Mouse (Mus musculus) embryo, embryonic 11.5 days (tissue): ENCODE data around the gene Flt3.
A peak's percentile ranks its signal among the peaks of the same experiment; 100 is the strongest.

Source experiments
- DNase-seq: peaks from one replicate; pipeline ENCODE4 v3.0.0-alpha.2; 2012; ENCODE audit warnings: low read depth, low spot score

Flt3 gene

DNA sequence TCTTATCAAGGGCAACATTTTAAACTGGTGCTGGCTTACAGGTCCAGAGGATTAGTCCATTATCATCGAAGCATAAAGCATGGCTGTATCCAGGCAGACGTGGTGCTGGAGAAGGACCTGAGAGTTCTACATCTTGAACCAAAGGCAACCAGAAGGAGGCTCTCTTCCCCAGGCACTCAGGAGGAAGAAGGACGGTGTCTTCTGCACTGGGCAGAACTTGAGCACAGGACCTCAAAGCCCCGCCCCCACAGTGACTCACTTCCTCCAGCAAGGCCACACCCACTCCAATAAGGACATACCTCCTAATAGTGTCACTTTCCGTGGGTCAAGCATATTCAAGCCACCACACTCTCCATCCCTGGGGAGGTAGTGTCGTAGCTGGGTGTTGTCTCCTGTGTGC lies 10.3 kb upstream of the Flt3 start:
- DNase-seq, result no peak

DNA sequence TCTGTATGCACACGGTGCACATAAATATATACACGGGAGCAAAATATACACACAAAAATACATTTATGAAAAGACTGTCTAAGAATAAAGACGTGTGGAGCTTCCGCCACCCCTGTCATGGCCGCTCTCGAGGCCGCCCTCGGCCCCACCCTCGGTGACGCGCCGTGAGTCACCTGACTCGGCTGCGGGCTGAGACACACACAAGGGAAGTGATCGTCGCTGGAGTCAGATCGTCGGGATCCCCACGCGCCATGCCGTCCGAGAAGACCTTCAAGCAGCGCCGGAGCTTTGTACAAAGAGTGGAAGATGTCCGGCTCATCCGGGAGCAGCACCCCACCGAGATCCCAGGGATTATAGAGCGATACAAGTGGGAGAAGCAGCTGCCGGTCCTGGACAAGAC lies 8.4 kb upstream of the Flt3 start:
- DNase-seq, result no peak

DNA sequence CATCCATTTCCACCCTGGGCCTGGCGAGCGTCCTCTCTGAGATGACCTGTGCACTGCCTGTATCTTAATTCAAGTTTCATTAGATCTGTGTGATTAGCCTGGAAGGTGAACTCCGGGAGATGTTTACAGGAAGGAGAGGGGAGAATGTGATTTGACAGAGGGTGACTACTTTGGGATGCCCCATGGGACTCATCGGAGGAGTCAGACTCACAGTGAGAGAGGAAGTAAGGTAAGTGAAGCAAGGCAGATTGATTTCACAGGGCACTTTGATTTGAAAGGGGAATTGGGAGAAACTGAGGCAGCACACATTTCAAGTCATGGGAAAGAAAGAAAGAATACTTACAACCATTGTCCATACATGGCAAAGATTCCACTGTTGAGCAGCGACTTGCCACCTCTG lies 5.8 kb upstream of the Flt3 start:
- DNase-seq, result no peak

DNA sequence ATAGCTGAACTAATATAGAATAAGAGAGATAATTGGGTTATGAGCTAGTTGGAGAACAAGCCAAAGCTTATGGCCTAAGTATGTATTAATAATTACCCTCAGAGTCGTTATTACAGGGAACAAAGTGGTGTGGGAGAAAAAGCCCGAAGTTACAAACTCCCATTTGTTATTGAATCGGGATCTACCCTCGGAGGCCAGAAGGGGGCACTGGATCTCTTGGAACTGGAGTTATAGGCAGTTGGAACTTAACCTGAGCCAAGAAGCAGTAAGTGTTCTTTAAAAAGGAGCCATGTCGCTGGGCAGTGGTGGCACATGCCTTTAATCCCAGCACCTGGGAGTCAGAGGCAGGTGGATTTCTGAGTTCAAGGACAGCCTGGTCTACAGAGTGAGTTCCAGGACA lies 2.2 kb upstream of the Flt3 start:
- no peak for DNase-seq

DNA sequence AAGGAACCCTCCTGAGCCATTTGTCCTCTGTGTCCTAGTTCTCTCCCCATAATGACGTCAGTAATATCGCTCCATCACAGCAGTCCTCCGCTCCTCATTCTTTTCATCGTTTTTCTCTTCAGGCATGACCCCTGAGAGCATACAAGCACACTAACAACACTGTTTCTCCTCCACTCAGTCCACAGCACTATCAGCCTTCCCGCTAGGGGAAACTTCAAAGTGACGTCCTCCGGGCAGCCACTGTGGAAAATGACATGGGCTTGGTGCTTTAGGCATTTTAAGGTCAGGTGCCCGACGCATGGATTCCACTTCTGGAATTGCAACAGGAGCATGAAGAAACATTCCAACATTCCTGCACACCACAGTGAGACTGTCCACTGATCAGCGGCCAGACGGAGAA lies 735 bp upstream of the Flt3 start:
- no peak for DNase-seq

DNA sequence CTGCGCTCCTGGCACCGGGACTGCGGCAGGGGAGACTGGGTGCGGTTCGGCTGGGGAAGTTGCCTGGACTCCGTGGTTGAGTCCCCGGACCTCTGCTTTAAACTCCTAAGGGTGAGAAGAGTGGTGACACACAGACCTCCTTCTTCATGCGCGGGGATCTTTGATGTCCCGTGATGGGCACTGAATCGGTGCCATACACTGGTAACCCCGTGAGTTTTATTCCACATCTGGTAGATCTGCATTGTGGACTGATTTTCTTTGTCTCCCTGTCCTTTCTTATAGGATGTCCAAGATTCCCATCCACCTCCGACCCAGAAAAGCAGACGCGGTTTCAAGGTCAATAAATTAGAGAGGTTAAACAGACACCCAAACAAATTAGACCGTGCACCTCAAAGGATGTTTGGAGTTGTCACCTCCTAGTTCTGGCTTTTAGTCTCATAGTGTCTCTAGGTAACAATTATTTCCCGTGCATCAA lies 253 bp upstream of the Flt3 start:
- no peak for DNase-seq

DNA sequence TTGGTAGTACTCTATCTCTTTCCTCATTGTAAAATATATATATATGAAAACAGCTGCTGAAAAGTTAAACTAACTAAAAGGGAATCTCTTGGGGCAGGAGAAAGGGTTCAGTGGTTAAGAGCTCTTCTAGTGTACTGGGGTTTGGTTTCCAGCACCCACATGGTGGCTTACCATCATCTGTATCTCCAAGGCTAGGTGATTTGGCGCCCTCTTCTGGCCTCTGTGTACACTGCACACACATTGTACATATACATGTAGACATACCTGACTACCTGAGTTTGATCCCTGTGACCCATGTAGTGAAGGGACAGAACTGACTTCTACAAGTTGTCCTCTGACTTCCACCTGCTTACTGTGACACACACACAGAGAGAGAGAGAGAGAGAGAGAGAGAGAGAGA lies 5.2 kb downstream of the Flt3 start:
- no peak for DNase-seq

DNA sequence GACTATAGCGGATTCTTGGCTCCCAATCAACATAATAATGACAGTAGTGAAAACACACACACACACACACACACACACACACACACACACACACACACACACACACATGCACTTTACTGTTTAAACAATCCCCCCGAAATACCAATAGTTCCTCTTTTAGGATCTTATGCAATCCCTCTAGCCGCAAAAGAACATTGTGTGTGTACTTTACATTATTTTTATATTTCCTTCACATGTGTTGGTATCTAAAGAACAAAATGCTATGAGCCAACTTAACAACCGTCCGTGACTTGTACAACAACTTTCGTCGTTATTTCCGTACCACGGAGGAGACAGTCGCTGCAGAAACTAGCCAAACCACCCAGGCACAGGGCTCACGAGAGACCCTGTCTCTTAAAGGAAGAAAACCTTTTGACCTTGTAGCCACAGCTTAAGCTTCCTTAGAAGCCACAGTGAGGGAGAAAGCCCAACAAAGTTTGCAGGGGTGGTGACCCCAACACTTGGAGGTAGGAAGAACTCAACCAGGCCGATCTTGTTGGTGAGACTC lies 7.5 kb downstream of the Flt3 start:
- no peak for DNase-seq

DNA sequence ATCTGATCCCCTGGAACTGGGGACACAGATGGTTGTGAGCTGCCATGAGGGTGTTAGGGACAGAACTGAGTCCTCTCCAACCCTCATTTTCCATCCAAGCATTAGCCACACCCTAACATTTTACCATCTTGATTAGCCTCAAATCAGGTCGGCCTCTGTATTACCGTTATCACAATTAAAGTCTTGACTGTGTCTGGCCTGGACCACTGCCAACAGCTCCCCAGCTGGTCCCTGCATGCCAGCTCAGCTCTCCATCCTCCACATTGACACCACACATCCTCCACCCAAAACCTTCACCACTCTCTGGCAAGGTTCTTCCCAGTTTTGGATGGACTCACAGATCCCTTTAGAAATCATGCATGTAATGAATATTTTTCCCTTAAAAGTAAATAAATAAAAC lies 9.5 kb downstream of the Flt3 start:
- no peak for DNase-seq

DNA sequence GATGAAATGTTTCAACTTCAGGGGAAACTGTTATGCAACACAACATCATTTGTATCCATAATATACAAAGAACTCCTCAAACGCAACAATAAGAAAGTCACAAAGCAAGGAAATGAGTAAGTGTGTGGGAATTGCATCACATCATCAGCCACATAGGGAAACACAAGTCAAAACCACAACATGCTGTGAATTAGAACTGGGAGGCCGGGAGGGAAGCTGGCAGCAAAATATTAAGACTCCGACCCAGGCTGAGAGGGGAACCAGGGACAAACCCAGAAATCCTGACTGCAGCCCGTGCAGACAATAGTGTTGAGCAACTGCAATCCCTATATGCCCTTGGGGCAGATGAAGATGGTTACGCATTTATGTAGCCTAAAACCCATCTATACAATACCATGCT lies 11.2 kb downstream of the Flt3 start:
- no peak for DNase-seq

DNA sequence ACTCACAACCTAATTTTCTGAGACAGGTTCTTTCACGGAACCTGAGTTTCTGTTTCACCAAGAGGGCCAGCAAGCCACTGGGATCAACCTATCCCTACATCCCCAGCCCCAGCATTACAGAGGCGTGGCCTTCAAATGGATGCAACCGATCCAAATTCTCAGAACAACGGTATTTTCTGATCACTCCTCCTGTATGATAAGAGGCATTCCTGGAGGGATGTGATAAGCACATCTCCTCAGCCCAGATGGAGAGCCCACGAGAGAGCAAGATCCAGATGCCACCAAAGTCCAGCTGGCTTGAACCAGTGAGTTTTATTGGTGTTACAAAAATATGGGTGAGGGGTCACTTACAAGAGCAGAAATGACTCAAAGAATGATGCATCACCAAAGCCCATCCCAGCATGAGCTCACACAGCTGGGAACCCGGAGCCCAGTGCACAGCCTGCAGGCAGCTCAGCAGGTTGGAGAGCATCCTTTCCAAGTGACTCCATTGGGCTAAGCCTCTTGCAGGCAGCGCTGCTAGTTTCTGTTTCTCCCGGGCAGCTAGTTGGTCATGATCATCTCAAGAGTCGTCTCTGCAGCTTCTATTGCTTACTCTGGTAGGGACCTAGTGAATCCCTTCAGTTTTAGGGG lies 11.8 kb downstream of the Flt3 start:
- no peak for DNase-seq

DNA sequence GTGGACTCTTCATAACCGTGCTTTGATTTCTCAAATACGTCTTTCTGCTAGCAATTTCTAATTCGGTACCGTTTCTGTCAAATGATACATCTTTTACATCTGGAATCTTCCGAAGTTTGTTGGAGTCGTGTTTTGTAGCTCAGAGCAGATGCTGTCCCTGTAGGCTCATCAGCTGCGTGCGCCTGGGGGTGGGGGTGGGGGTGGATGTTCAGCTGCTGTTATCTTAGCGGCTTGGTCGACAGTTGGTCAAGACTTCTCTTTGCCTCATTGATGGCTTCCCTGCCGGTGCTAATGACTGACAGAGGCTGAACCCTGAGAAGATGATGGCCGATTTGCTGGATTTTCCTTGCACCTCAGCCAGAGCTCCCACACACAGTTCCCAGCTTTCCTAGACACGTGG lies 13.4 kb downstream of the Flt3 start:
- no peak for DNase-seq

DNA sequence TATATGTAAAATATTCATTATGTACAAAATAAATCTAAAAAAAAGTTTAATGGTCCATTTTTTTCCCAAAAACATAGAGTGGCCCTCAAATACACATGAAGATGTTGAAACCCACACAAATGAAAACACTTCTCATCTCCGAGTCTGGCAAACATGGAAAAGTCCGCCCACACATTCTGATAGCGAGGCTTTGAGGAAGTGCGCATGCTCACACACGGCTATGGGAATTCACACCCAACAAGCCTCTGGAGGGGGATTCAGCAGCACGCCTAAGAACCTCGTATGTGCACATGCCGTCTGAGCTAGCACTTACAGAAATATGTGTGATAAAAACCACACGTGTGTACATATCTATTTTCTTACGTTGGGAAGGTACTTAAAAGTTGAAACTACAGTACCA lies 18.9 kb downstream of the Flt3 start:
- DNase-seq, result peak; percentile 51

DNA sequence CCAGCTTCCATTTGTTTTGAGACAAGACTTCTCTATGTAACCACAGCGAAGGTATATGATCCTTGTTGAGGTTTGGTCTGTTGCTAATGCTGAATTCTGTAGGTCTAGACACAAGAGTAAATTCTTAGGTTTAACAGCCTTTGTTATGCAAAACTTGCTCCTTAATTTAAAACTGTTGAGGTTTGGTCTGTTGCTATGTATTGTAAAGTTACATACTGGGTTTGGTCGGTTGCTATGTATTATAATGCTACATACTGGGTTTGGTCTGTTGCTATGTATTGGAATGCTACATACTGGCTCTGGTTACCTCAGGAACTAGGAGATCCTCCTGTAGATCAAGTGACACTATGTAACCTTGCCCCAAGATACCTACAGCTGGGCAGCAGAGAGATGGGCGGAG lies 20.8 kb downstream of the Flt3 start:
- no peak for DNase-seq

DNA sequence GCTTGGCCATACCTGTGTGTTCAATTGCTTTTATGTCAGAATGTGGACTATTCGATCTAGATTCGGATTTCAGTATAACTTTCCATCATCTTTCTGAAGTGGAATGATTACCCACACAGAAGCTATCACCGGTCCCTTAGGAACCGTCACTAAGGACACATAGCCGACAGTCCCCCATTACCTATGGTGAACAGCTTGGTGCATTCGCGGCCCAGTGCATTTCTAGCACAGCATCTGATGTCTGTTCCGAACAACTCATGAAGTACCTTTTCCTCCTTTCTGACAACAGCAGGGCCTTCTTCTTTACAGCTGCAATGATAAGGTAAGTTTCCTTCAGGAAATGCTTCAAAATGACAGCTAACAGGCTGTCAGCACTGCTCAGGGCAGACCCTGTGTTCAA lies 30.0 kb downstream of the Flt3 start:
- DNase-seq, result no peak

DNA sequence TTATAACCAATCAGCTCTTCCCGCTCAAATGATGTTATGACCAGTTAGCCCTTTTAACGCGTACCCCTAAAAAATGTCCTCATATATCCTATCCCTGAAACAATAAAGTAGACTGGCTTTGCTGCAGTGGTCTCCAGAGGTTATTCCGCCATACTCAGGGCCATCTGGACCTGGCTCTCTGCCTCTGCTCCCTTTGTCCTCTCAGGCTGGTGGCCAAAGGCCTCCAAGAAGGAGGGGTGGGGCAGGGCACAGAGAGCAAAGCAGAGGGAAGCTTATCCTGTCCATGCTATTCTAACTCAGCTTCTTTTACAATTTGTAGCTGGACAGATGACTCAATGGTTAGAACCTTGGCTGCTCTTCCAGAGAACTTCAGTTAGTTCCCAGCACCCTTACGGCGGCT lies 32.1 kb downstream of the Flt3 start:
- DNase-seq, result no peak

DNA sequence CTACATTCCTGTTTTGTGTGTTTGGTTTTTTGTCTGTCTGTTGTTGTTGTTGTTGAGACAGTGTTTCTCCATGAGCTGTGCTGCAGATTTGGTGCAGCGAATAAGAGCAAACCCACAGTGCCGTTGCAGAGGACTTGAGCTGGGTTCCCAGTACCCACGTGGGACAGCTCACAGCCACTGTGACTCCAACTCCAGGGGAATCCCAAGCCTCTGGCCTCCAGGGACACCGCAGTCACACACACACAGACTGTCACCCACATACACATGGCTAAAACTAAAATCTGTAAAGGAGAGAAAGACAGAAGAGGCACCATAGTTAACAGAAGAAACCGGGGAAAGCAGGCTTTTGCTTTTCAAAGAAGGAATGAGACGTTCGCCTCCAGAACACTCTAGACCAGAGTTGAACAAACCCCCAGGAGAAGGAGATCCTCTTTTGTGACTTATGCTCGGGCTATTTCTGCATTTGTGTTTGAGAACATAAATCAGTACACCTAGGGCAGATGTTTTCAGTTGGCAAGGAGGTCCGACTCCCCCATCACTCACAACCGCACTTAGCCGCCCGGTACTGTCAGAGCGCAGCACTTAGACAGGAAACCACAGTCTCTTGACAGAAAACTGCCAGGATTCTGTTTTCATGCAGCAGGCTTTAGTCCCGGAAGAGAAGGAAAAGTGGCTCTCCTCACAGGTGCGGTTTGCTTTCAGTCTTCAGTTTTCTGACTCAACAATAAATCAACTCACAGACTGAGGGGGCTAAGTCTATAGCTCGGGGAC lies 34.1 kb downstream of the Flt3 start:
- DNase-seq, result peak; percentile 9

DNA sequence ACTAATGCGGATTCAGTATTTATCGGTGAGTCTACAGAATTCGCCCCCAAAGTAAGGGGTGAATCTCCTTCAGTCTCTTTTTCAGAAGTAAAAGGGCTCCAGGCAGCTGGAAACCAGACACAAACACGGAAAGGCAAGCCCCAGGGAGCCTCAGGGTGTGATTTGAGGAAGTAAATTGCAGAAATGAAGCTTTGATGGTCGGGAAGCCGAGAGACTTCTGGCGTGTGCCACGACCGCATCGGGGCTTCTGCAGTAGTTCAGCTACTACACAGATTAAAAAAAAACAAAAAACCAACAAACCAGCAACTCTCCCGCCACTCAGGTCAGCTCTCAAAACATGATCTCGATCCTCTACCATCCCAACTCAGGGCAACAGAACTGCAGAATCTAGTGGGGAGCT lies 37.2 kb downstream of the Flt3 start:
- DNase-seq, result no peak

DNA sequence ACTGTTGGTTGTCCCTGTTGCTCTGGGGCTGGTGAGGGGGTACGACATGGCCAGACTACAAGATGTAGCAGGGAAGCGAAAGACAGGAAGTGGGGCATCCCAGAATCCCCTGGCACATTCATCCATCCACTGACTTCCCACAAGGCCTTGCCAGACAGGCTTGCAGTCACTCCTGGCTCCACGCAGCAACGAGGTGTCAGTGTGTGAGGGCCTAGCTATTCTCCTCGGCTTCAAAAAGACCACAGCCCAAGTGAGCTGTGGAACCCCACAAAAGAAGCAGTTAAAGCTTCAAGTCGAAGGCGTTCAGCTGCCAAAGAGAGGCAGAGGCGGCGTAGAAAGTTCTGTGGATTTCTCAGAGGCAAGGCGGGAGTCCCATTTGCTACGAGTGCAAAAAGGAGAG lies 41.8 kb downstream of the Flt3 start:
- DNase-seq, result no peak

DNA sequence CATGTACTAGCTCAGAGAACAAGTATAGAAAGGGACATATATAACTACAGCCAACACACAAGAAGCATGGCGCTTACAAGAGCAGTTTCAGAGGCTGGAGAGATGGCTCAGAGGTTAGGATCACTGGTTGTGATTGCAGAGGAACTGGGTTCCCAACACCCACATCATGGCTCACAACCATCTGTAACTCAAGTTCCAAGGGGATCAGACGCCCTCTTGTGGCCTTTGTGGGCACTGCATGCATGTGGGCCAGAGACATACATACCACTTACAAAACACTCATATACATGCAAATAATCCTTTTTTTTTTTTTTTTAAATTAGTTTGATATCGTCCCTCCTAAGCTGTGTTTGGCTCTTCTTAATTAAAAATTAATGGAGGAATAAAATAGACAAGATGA lies 42.8 kb downstream of the Flt3 start:
- DNase-seq, result no peak

DNA sequence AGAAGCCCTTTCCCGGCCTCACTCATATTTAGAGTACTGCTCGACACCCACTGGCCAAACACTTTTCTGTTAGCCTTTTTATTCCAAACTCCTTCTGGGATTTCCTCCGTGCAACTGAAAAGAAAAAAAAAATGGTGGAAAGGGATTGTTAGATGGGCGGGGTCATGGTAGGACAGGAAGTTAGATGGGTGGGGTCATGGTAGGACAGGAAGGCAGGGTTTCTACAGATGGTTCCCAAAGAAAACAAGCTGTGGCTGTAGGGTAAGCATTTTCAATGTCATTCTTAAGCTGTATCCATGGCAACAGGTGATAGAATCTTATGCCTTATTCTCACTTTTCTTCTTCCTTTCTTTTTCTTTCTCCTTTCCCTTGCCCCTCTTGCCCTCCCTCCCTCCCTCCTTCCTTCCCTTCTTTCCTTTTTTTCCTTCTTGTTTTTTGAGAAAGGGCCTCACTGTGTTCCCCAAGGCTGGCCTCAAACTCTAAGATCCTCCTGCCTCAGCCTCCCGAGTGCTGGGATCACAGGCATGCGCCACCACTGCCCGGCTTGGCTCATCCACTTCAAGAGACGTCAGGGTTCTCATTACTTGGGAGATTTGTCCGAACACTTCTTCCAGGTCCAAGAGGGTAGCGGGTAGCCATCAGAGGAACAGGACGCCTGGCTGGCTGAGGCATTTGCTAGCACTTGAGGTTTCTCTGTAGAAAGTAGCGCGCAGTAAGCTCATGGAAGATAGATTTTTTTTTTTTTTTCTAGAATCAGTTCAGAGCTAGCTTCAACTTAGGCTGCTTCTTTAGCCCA lies 43.8 kb downstream of the Flt3 start:
- DNase-seq, result no peak

DNA sequence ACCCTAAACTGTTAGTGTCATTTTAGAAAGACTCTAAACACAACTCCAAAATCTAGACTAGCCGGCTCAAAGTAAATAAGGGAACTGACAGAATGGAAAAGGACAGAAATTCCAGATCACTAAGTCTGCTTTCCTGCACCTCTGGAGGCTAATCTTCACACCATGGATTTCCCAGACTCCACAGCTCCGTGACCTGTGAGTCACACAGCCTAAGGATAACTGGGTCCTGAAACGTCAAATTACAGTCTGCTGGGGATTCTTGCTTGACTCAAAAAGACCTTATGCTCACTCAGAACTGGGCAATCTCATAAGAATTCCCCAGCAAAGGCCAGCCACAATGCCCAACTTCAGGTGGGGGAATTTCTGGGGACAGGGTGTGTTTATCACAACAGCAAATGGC lies 44.5 kb downstream of the Flt3 start:
- DNase-seq, result no peak

DNA sequence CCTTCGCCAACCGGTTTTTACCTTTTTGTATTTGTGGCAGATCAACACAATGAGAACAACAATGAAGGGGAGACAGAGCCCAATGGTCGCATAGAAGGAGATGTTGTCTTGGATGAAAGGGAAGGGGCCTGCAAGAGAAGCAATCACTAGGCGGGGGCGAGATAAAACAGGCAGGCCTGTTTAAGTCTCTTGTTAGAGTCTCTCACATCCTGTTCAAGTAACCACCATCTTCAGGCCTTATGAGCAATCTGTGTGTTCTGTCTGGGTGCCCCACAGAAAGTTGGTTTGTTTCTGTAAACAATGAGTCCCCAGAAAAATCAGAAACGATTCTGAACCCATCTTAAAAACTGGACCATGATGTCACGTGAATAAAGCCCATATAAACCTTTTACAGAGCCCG lies 45.3 kb downstream of the Flt3 start:
- no peak for DNase-seq
